Mouse (Mus musculus): ENCODE measurements around the gene Trmt1. TPM values are rescaled to one million over a fixed set of nuclear protein-coding genes. Genes with fewer than 3 reads are reported as not detected.

Gene Trmt1
- polyA plus RNA-seq, 1 experiment from 2014 or later = 40.6 TPM

- Histone ChIP-seq H3K4me2 (peak overlapping the region; percentile 72), H3K27me3 (no peaks in the 10 kb centered on the region), H3K9me3 (replicated peaks) (no peaks in the 10 kb centered on the region), H3K4me3 (peak overlapping the region; percentile 78), H3K27ac (peak overlapping the region; percentile 97), H3K4me1 (replicated peaks) (peaks cover 42% of the 10 kb centered on the region), H3K36me3 (no peaks in the 10 kb centered on the region), H3K9ac (peak overlapping the region; percentile 84)
- ATAC-seq (replicated peaks; ENCODE audit: insufficient number of reproducible peaks, insufficient read depth, low FRiP score, low read depth) = no peak
- WGBS = 2% methylated on average over 20 of the region's 20 CpGs
Observed at GRCm38 (mm10) chr8:84660819-84661457, 25.2 kb upstream of the Trmt1 start.

GRCm38 (mm10) chr8:84661458-84661871, 24.6 kb upstream of the Trmt1 start:
- no peaks in the 10 kb centered on the region for H3K36me3 ChIP-seq
- H3K4me1 ChIP-seq (replicated peaks) = peaks cover 40% of the 10 kb centered on the region
- H3K27ac ChIP-seq = peak overlapping the region; percentile 97
- peak; percentile 32; the same call in 1 of the 2 replicates for ATAC-seq (replicated peaks; ENCODE audit: insufficient number of reproducible peaks, insufficient read depth, low FRiP score, low read depth)
- no peaks in the 10 kb centered on the region for H3K27me3 ChIP-seq
- peak overlapping the region; percentile 84 for H3K9ac ChIP-seq
- WGBS = under 1% methylated on average over 24 of the region's 24 CpGs
- H3K4me2 ChIP-seq = peak overlapping the region; percentile 72
- peak overlapping the region; percentile 78 for H3K4me3 ChIP-seq
- no peaks in the 10 kb centered on the region for H3K9me3 ChIP-seq (replicated peaks)

- H3K9ac ChIP-seq = peak overlapping the region; percentile 84
- WGBS = under 1% methylated on average over 61 of the region's 61 CpGs
- ATAC-seq (replicated peaks; ENCODE audit: insufficient number of reproducible peaks, insufficient read depth, low FRiP score, low read depth) = peak; percentile 7
- H3K27me3 ChIP-seq = no peaks in the 10 kb centered on the region
- no peaks in the 10 kb centered on the region for H3K9me3 ChIP-seq (replicated peaks)
- H3K27ac ChIP-seq = peak overlapping the region; percentile 97
- H3K4me2 ChIP-seq = peak overlapping the region; percentile 72
- H3K4me1 ChIP-seq (replicated peaks) = peaks cover 34% of the 10 kb centered on the region
- peak overlapping the region; percentile 78 for H3K4me3 ChIP-seq
- no peaks in the 10 kb centered on the region for H3K36me3 ChIP-seq
Observed at GRCm38 (mm10) chr8:84661961-84662571, 24.0 kb upstream of the Trmt1 start.

GRCm38 (mm10) chr8:84662581-84663065, 23.5 kb upstream of the Trmt1 start, which contains the start of gene Ier2:
Gene Ier2 (minus strand): TSS chr8:84662852.
- no peaks in the 10 kb centered on the region for H3K9me3 ChIP-seq (replicated peaks)
- peaks cover 32% of the 10 kb centered on the region for H3K4me1 ChIP-seq (replicated peaks)
- peak within 1 kb of the TSS; percentile 97 for H3K27ac ChIP-seq
- WGBS = under 1% methylated on average over 27 of the region's 27 CpGs
- peak; percentile 77 for ATAC-seq (replicated peaks; ENCODE audit: insufficient number of reproducible peaks, insufficient read depth, low FRiP score, low read depth)
- peak within 1 kb of the TSS; percentile 72 for H3K4me2 ChIP-seq
- H3K9ac ChIP-seq = peak within 1 kb of the TSS; percentile 84
- no peaks in the 10 kb centered on the region for H3K36me3 ChIP-seq
- H3K27me3 ChIP-seq = no peaks in the 10 kb centered on the region
- peak within 1 kb of the TSS; percentile 78 for H3K4me3 ChIP-seq

GRCm38 (mm10) chr8:84663483-84664327, 22.4 kb upstream of the Trmt1 start:
- no peaks in the 10 kb centered on the region for H3K9me3 ChIP-seq (replicated peaks)
- no peaks in the 10 kb centered on the region for H3K36me3 ChIP-seq
- peak overlapping the region; percentile 78 for H3K4me3 ChIP-seq
- peak overlapping the region; percentile 97 for H3K27ac ChIP-seq
- peak overlapping the region; percentile 84 for H3K9ac ChIP-seq
- peak; percentile 77 for ATAC-seq (replicated peaks; ENCODE audit: insufficient number of reproducible peaks, insufficient read depth, low FRiP score, low read depth)
- H3K4me1 ChIP-seq (replicated peaks) = peaks cover 32% of the 10 kb centered on the region
- H3K27me3 ChIP-seq = no peaks in the 10 kb centered on the region
- WGBS = 3% methylated on average over 43 of the region's 43 CpGs
- peak overlapping the region; percentile 72 for H3K4me2 ChIP-seq

GRCm38 (mm10) chr8:84664566-84665384, 21.3 kb upstream of the Trmt1 start:
- WGBS = under 1% methylated on average over 29 of the region's 29 CpGs
- Histone ChIP-seq H3K4me1 (replicated peaks) (peaks cover 27% of the 10 kb centered on the region), H3K9ac (peak overlapping the region; percentile 70), H3K27ac (peak overlapping the region; percentile 97), H3K4me3 (peak overlapping the region; percentile 78), H3K9me3 (replicated peaks) (no peaks in the 10 kb centered on the region), H3K27me3 (no peaks in the 10 kb centered on the region), H3K36me3 (no peaks in the 10 kb centered on the region), H3K4me2 (peak overlapping the region; percentile 72)
- peak; percentile 37; the same call in 1 of the 2 replicates for ATAC-seq (replicated peaks; ENCODE audit: insufficient number of reproducible peaks, insufficient read depth, low FRiP score, low read depth)

GRCm38 (mm10) chr8:84665385-84665893, 20.7 kb upstream of the Trmt1 start:
- no peaks in the 10 kb centered on the region for H3K36me3 ChIP-seq
- ATAC-seq (replicated peaks; ENCODE audit: insufficient number of reproducible peaks, insufficient read depth, low FRiP score, low read depth) = no peak
- H3K4me3 ChIP-seq = peak overlapping the region; percentile 78
- peaks cover 21% of the 10 kb centered on the region for H3K4me1 ChIP-seq (replicated peaks)
- peak overlapping the region; percentile 97 for H3K27ac ChIP-seq
- no peaks in the 10 kb centered on the region for H3K9me3 ChIP-seq (replicated peaks)
- under 1% methylated on average over 14 of the region's 14 CpGs for WGBS
- H3K9ac ChIP-seq = peak overlapping the region; percentile 70
- no peaks in the 10 kb centered on the region for H3K27me3 ChIP-seq
- peak overlapping the region; percentile 72 for H3K4me2 ChIP-seq

GRCm38 (mm10) chr8:84668081-84668480, 18.0 kb upstream of the Trmt1 start:
- ATAC-seq (replicated peaks; ENCODE audit: insufficient number of reproducible peaks, insufficient read depth, low FRiP score, low read depth) = no peak
- Histone ChIP-seq H3K4me2 (no peak overlapping the region), H3K27me3 (no peaks in the 10 kb centered on the region), H3K27ac (no peak overlapping the region), H3K9ac (no peak overlapping the region), H3K9me3 (replicated peaks) (no peaks in the 10 kb centered on the region), H3K4me1 (replicated peaks) (peaks cover 15% of the 10 kb centered on the region), H3K36me3 (peaks cover 10% of the 10 kb centered on the region), H3K4me3 (no peak overlapping the region)
- 43% methylated on average over 1 of the region's 1 CpGs for WGBS

GRCm38 (mm10) chr8:84668731-84669485, 17.2 kb upstream of the Trmt1 start:
- ATAC-seq (replicated peaks; ENCODE audit: insufficient number of reproducible peaks, insufficient read depth, low FRiP score, low read depth) = no peak
- Histone ChIP-seq H3K4me3 (no peak overlapping the region), H3K4me2 (no peak overlapping the region), H3K27me3 (no peaks in the 10 kb centered on the region), H3K27ac (no peak overlapping the region), H3K4me1 (replicated peaks) (peaks cover 11% of the 10 kb centered on the region; the same call in 1 of the 2 replicates), H3K9me3 (replicated peaks) (no peaks in the 10 kb centered on the region), H3K9ac (no peak overlapping the region), H3K36me3 (peaks cover 16% of the 10 kb centered on the region)
- WGBS = 77% methylated on average over 6 of the region's 6 CpGs
